Mouse (Mus musculus): ENCODE results near the gene Gpr39.

Gene Gpr39

GRCm38 (mm10) chr1:125808426-125808825 lies 131.6 kb downstream of the Gpr39 start:
- DNase-seq (ENCODE audit: low read depth, low spot score), result no peak

DNA sequence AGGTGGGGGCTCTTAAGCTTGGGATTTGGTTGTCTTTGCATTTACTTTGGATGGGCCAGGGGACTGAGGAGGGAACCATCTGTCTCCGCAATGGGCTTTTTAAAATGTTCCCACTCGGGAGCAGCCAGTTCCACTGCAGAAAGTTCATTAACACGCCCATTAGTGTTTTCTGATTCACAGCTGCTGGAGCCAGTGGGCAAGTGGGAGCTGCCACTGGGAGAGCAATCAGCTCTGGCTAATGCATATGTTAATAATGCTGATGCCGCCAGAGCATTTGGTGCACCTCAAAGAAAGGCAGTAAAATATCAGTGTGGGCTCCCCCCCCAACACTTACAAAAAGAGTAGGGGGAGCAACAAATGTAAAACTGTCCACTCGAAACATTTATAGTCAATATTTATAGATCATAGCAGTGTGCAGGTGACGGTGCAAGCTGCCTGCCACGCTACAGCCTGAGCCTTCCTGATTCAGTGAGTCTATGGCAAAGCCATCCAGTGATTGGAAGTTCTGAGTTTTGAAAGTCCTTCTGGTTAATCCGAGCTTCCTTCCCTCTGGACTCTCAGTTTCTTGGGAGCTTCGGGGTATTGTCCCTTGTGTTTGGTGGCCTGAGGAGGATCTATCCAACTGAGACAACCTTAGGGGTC lies 136.5 kb downstream of the Gpr39 start:
- DNase-seq (ENCODE audit: low read depth, low spot score), result no peak

DNA sequence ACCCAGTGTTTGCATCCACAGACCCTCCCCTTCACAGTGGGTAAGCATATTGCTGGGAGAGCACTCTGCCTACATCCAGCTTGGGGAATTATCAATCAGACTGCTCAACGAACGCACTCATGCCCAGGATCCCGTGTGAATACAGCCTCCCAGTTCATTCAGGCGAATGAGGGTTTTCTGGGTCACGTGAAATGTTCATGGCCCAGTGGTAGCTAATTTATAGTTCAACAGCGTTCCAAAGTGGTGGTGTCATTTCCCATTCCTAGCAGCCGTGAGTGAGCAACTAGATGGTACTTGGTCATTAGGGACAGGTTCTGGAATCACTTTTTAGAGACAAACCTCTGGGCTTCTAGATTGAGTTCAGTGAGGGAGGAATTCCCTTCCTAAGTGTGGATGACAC lies 144.3 kb downstream of the Gpr39 start:
- no peak for DNase-seq (ENCODE audit: low read depth, low spot score)

DNA sequence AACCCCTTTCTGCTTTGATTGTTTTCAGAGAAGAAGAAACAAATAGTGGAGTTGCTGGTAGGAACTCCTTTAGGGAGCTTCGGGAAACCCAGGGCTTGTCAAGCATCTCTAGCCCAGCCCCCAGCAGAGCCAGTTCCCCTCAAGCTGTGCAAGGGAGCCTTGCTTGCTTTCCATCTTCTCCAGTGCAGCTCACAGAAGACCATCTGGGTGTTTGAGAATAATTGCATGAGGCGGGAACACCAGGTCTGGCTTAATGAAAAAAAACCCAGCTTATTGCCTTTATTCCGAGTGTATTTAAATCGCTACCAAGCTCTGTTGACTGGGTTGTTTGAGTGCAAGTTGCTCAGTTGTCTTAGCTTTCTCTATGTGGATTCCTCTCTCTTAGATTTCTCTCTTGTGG lies 146.8 kb downstream of the Gpr39 start:
- no peak for DNase-seq (ENCODE audit: low read depth, low spot score)

DNA sequence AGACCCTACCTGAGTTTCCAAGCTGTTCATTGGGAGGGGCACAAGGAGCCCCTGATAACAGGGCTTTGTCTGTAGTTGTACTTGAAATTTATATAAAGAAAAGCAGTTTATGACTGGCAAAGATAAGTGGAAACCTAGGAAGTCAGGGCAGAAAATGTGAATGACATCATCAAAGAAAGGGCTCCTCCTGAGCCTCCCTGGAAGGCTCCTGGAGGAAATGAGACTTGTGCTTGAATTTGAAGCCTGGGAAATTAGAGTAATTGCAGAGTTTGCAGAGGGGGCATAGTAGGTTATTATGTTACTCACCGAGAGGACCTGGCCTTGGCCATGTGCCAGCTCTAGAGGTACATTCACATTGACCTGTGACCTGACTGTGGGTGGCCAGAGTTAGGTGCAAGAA lies 160.7 kb downstream of the Gpr39 start:
- no peak for DNase-seq (ENCODE audit: low read depth, low spot score)

- DNase-seq (ENCODE audit: low read depth, low spot score), result no peak
These were observed 163.1 kb downstream of the Gpr39 start for GRCm38 (mm10) chr1:125839746-125840392.

DNA sequence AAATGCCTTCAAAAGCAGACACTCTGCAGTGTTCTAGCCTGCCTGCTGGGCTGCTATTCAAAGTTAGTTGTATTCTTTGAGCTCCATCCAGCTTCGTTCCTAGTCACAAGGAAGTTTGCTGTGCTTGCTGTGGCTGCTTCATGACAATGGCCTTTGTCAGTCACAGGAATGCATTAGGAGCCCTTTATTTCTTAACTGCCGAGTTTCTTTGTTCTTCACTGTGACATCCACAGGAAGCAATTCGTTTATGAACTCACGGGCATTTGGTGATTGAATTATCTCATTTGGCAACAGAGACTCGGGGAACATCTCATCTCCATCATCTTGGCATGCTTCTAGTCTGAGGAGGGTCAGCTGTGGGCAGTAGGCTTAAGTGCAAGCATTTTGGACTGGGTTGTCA lies 177.9 kb downstream of the Gpr39 start:
- DNase-seq (ENCODE audit: low read depth, low spot score), result no peak

- no peak for DNase-seq (ENCODE audit: low read depth, low spot score)
These were observed 181.8 kb downstream of the Gpr39 start for GRCm38 (mm10) chr1:125858631-125859030.

GRCm38 (mm10) chr1:125870056-125870455 lies 193.3 kb downstream of the Gpr39 start:
- no peak for DNase-seq (ENCODE audit: low read depth, low spot score)

GRCm38 (mm10) chr1:125893158-125893557 lies 216.4 kb downstream of the Gpr39 start:
- DNase-seq (ENCODE audit: low read depth, low spot score), result no peak

DNA sequence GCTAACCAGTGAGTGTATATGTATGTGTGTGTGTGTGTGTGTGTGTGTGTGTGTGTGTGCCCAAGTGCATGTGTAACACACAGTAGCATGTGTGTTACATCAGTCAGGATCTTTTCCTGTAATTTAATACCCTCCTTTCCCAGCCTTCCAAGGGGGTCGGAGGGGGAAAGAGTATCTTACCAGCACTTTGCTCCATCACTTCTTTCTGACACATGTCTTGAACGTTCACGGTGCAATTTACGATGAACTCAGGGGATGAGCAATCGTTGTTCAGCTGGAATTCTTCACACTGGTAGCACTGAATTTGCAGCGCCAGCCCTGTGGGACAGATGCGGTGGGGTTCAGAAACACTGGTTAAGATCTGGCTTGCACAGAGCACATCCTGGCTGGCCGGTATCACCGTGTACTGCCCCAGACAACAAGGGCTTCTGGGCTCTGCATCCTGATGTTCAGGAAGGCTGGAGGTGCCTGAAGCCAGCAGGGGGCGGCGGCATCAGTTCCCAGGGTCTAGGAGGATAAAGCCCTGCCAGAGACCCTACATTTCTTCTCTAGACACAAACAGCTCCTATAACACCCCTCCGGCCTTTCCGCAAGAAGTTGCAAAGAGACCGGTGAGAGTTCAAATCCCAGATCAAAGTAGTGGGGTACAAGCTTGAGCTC lies 233.5 kb downstream of the Gpr39 start:
- DNase-seq (ENCODE audit: low read depth, low spot score), result no peak

DNA sequence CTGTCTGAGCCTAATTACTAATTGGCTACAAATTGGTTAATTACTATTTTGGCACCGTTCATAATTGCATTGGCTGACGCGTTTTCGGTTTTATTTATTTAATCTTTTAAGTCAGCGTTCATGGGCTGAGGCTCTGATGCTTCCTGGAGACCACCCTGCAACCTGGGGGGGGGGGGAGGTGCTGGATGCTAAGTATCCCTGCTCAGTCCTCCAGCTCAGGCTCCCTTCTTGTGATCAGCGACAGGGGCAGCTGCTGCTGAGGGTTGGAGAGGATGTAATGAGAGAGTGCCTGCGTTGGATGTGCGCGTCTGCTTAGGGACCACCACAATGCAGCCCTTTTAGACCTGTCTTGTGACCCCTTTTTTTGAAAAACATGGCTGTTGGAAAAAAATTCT lies 234.1 kb downstream of the Gpr39 start:
- no peak for DNase-seq (ENCODE audit: low read depth, low spot score)

DNA sequence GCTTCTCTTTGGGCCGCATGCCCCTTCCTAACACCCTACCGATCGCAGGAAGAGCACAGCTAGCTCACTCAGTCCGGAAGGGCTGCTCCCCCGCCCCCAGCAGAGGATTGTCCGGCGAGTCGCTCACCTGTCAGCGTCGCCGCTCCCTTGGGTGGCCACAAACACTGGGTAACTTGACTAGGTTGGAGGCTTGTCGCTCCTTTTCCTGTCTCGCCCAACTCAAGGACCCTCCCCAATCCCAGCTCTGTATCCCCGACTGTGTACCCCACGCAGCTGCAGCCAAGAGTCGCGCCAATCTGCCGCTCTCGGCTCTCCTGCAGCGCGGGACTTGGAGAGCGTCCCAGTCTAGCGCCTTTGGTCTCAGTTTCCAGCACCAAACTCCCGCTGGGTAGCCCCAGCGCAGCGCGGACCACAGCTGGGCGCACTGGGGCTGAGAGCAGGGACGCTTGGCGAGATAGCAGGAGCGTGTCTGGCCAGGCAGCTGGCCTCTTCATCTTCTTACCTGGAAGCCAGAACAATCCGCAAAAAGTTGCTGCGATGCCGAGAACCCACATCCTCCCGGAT lies 234.6 kb downstream of the Gpr39 start:
- no peak for DNase-seq (ENCODE audit: low read depth, low spot score)

- no peak for DNase-seq (ENCODE audit: low read depth, low spot score)
These were observed 235.2 kb downstream of the Gpr39 start for GRCm38 (mm10) chr1:125911901-125912445.

GRCm38 (mm10) chr1:125912601-125913600 lies 236.1 kb downstream of the Gpr39 start, which contains the start of gene Lypd1:
Gene Lypd1 (minus strand): TSS chr1:125913101.
- DNase-seq (ENCODE audit: low read depth, low spot score), result no peak

GRCm38 (mm10) chr1:125920696-125921095 lies 243.9 kb downstream of the Gpr39 start:
- DNase-seq (ENCODE audit: low read depth, low spot score), result no peak

DNA sequence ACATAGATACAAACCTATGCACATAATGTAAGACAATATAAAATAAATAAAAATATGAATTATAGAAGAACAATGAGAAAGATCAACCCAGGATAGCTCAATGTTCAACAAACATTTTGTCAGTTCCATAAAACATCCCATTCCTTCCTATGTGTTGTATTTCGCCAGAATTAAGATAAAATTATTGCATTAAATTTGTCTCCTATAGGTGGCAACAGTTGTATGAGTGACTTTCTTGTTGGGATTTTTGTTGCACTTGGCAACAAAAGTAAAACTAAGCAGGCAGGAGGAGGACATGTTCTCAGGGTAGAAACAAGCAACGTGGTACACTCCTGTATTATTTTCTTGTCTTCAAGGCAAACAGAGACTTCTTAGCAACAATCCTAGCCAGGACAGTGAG lies 246.3 kb downstream of the Gpr39 start:
- no peak for DNase-seq (ENCODE audit: low read depth, low spot score)
